Mouse (Mus musculus) cerebellum, adult 2 months (tissue): ENCODE data around the gene Ptchd1. TPM values are rescaled to one million over a fixed set of nuclear protein-coding genes. Genes with fewer than 3 reads are reported as not detected.

Experiments
- DNase-seq, 2 experiments: peaks; one replicate each; pipeline ENCODE4 v3.0.0; 2021
- H3K27ac ChIP-seq: fragments of 200-500 bp; 2 replicates; pipeline ENCODE4 v1.5.1; 2012; ENCODE audit warnings: low read length, control low read depth, inconsistent platforms; ENCODE audit not compliant: insufficient read depth
- H3K27me3 ChIP-seq: fragments of 200-500 bp; 2 replicates; pipeline ENCODE4 v1.6.1; 2012; ENCODE audit warnings: inconsistent platforms, mild to moderate bottlenecking, low read length, moderate library complexity; ENCODE audit not compliant: control insufficient read depth, insufficient read depth
- H3K4me1 ChIP-seq: fragments of 200-500 bp; 2 replicates; pipeline ENCODE4 v1.6.1; 2011; ENCODE audit warnings: low read length; ENCODE audit not compliant: control insufficient read depth, insufficient read depth
- H3K4me3 ChIP-seq: fragments of 200-500 bp; replicated peaks from 2 replicates; pipeline ENCODE3; 2011; ENCODE audit warnings: mild to moderate bottlenecking, low read depth, low read length, control low read depth; ENCODE audit not compliant: insufficient read depth
- CTCF ChIP-seq: fragments of 200-500 bp; IDR thresholded peaks from 2 replicates; pipeline ENCODE4 v1.5.1; 2011; ENCODE audit warnings: low read depth, mild to moderate bottlenecking, control low read depth, low read length, moderate library complexity, borderline replicate concordance; ENCODE audit not compliant: insufficient read depth
- POLR2A ChIP-seq: fragments of 200-500 bp; IDR thresholded peaks from 2 replicates; pipeline ENCODE4 v1.6.1; 2011; ENCODE audit warnings: low read length, control low read depth, borderline replicate concordance; ENCODE audit not compliant: insufficient read depth
- WGBS: fragments of 180-500 bp; shearing (Covaris S2); methylation state at CpG from one replicate; pipeline ENCODE4 v1.1.7; 2018; 5-methylcytosine and 5-hydroxymethylcytosine counted together
- polyA plus RNA-seq: library from polyadenylated mRNA; depleted of rRNA; stranded (reverse); fragments of >200 nt; gene quantifications from 2 replicates; pipeline ENCODE4 v1.2.3, GENCODE M21; 2012

Ptchd1 gene
- polyA plus RNA-seq, 1 experiment = 11.9 TPM

GRCm38 (mm10) chrX:155622961-155623599, 534 bp downstream of the Ptchd1 start:
- WGBS = 15% methylated on average over 39 of the region's 69 CpGs
- 0 out of 2 replicates have a peak, but pooled peaks have one; percentile 22 for TF ChIP-seq POLR2A
- TF ChIP-seq CTCF = no peak
- peak; percentile 61 to 73 for DNase-seq
- Histone ChIP-seq H3K27ac (peak overlapping the region; percentile 98), H3K27me3 (no peaks in the 10 kb centered on the region), H3K4me1 (no peaks in the 10 kb centered on the region), H3K4me3 (peak overlapping the region; percentile 97)

GRCm38 (mm10) chrX:155622527-155622926, 1.1 kb downstream of the Ptchd1 start:
- TF ChIP-seq POLR2A (no peak), CTCF (no peak)
- peak overlapping the region; percentile 98 for H3K27ac ChIP-seq
- 17% methylated on average over 22 of the region's 24 CpGs for WGBS
- H3K27me3 ChIP-seq = no peaks in the 10 kb centered on the region
- no peak for DNase-seq
- H3K4me1 ChIP-seq = no peaks in the 10 kb centered on the region
- H3K4me3 ChIP-seq = peak overlapping the region; percentile 97

GRCm38 (mm10) chrX:155601196-155601595, 22.4 kb downstream of the Ptchd1 start:
- TF ChIP-seq POLR2A (no peak), CTCF (no peak)
- WGBS = 51% methylated on average over 2 of the region's 2 CpGs
- Histone ChIP-seq H3K4me1 (no peaks in the 10 kb centered on the region), H3K4me3 (no peak overlapping the region), H3K27me3 (no peaks in the 10 kb centered on the region), H3K27ac (no peak overlapping the region)
- no peak for DNase-seq

GRCm38 (mm10) chrX:155596390-155596789, 27.2 kb downstream of the Ptchd1 start:
- peaks cover 5% of the 10 kb centered on the region; the same call in 1 of the 2 replicates for H3K4me1 ChIP-seq
- H3K4me3 ChIP-seq = no peak overlapping the region
- DNase-seq = no peak
- H3K27me3 ChIP-seq = no peaks in the 10 kb centered on the region
- H3K27ac ChIP-seq = no peak overlapping the region
- no peak for TF ChIP-seq POLR2A

- no peak for TF ChIP-seq POLR2A
- DNase-seq = no peak
- WGBS = 68% methylated on average over 1 of the region's 1 CpGs
- H3K4me3 ChIP-seq = no peak overlapping the region
- H3K4me1 ChIP-seq = peaks cover 5% of the 10 kb centered on the region; the same call in 1 of the 2 replicates
- no peaks in the 10 kb centered on the region for H3K27me3 ChIP-seq
- no peak overlapping the region for H3K27ac ChIP-seq
Observed at GRCm38 (mm10) chrX:155594685-155595084, 28.9 kb downstream of the Ptchd1 start.

- DNase-seq = peak in 1 of 2 experiments; percentile 66
- peaks cover 5% of the 10 kb centered on the region; the same call in 1 of the 2 replicates for H3K4me1 ChIP-seq
- H3K27ac ChIP-seq = no peak overlapping the region; the same call in 1 of the 2 replicates
- WGBS = 10% methylated on average over 2 of the region's 2 CpGs
- H3K4me3 ChIP-seq = no peak overlapping the region
- H3K27me3 ChIP-seq = no peaks in the 10 kb centered on the region
- TF ChIP-seq POLR2A = no peak
- TF ChIP-seq CTCF = no peak
Observed at GRCm38 (mm10) chrX:155592467-155592866, 31.1 kb downstream of the Ptchd1 start.

- Histone ChIP-seq H3K4me3 (no peak overlapping the region), H3K4me1 (peaks cover 5% of the 10 kb centered on the region; the same call in 1 of the 2 replicates), H3K27ac (peak overlapping the region; percentile 92; the same call in 1 of the 2 replicates), H3K27me3 (no peaks in the 10 kb centered on the region)
- DNase-seq = peak; percentile 70 to 88
- WGBS = 9% methylated on average over 3 of the region's 3 CpGs
- TF ChIP-seq CTCF (no peak), POLR2A (no peak)
Observed at GRCm38 (mm10) chrX:155591490-155591889, 32.1 kb downstream of the Ptchd1 start.

- H3K4me1 ChIP-seq = peaks cover 6% of the 10 kb centered on the region; the same call in 1 of the 2 replicates
- H3K4me3 ChIP-seq = no peak overlapping the region
- H3K27me3 ChIP-seq = no peaks in the 10 kb centered on the region
- no peak overlapping the region for H3K27ac ChIP-seq
- 30% methylated on average over 2 of the region's 2 CpGs for WGBS
- TF ChIP-seq CTCF = no peak
- TF ChIP-seq POLR2A = no peak
- no peak for DNase-seq
Observed at GRCm38 (mm10) chrX:155584586-155584985, 39.0 kb downstream of the Ptchd1 start.
